Mouse (Mus musculus) yolk sac, embryonic 10.5 days (tissue): ENCODE measurements at regions not wholly inside any gene's neighbourhood (a gene's known extent, or its start where the extent isn't known, plus 50 kb on each side); places are given as distances from the start of the nearest gene placed in this dataset.
A peak's percentile ranks its signal among the peaks of the same experiment; 100 is the strongest.

Experiments used
- DNase-seq: peaks from one replicate; pipeline ENCODE4 v3.0.0-alpha.2; 2017; ENCODE audit warnings: low spot score

DNA sequence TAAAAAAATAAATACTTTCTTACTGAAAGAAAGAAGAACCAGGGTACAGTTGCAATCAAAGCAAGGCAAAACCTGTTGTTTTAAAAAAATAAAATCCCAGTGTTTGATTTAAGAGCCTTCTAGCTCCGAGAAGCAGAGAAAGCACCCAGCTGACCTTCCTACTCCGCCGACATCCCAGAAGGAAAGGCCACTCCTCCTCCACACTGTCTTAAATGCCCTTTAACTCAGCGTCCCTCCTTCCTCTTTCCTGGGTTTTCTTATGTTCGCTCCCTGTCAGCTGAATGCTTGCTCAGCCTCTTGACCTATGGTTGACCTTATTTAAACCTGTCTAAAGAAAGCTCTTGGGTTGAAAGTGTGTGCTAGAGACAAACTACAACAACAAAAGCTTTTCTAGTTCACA, 79.1 kb downstream of the Sptssa start:
- DNase-seq = peak; percentile 27

DNA sequence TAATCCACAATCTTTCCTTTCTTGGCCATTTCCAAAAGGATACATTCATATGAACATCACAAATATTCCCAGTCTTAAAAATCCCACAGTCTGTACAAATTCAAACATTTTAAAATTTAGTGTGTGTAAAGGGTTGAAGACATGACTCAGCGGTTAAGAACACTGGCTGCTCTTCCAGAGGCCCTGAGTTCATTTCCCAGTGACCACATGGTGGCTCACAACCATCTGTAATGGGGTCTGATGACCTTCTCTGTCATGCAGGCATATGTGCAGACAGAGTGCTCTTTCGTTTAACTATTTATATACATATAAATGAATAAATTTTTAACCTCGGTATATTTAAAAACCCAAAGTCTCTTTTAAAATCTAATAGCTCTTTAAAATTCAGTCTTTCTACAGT, 79.6 kb downstream of the Sptssa start:
- no peak for DNase-seq

DNA sequence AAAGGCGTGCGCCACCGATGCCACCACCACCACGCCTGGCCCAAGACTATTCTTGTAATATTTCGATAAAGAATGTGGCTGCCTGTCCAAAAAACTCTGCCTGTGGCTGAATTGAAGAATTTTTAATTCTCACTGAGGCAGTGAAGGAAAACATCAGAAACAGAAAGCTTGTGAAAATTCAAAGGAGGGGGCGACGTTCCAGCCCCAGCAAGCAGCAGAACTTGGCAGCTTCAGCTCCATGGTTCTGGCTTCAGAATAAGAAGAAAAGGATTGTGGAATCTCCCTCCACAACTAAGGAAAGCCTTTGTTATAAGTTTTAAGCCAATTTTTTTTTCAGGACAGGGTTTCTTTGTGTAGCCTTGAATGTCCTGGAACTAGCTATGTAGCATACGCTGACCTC, 83.5 kb downstream of the Sptssa start:
- no peak for DNase-seq

DNA sequence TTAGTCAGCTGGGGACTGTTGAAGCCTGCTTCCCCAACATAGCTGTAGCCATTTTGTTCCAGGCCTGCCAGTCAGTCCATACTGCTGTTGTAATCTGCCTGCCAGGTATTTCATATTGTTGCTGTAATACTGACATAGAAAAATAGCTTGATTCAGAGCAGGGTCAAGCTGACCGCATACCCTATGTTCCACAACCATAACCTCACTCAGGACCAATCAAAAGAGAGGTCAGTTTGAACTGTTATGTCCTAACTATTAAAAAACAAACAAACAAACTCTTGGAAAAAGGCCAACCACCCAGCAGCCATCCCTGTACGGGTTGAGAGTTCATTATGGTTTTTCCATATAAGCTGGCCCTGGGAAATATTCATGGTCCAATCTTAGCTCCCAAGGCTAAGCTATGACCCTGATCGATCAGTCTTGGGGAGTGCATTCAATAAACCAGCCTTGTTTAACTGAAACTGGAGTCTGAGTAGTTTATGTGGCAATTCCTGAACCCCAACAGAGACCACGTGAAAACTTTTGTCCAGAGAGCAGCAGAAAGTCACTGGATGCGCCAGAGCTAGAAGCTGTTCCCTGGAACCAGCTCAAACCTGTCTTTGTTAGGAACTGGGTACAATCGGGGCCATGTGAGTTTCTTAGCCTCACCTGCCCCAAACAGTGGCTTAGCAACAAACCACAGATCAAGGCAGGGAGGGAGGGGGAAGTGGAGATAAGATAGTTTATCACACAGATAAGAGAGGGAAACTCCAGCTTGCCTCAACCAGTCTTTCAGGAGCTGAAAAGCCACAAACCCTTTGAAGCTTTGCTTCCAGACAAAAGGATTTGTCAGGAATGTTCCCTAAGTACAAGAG, 88.1 kb downstream of the Sptssa start:
- DNase-seq = peak; percentile 78

DNA sequence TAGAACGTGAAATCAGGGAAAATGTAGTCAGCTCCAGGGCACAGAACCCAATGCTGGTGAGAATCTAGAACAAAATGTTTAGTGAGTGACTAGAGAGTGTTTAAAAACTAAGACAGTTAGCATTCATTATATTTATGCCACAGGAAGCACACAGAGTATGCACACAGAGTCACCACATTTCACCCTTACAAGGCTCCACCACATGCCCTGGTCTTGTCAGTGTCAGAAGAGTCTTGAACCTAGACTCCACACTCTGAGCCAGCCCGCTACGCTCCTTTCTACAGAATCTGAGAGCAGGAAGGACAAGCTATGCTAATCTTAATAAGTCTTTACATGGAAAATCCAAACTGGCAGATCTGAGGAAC, 89.0 kb downstream of the Sptssa start:
- no peak for DNase-seq

DNA sequence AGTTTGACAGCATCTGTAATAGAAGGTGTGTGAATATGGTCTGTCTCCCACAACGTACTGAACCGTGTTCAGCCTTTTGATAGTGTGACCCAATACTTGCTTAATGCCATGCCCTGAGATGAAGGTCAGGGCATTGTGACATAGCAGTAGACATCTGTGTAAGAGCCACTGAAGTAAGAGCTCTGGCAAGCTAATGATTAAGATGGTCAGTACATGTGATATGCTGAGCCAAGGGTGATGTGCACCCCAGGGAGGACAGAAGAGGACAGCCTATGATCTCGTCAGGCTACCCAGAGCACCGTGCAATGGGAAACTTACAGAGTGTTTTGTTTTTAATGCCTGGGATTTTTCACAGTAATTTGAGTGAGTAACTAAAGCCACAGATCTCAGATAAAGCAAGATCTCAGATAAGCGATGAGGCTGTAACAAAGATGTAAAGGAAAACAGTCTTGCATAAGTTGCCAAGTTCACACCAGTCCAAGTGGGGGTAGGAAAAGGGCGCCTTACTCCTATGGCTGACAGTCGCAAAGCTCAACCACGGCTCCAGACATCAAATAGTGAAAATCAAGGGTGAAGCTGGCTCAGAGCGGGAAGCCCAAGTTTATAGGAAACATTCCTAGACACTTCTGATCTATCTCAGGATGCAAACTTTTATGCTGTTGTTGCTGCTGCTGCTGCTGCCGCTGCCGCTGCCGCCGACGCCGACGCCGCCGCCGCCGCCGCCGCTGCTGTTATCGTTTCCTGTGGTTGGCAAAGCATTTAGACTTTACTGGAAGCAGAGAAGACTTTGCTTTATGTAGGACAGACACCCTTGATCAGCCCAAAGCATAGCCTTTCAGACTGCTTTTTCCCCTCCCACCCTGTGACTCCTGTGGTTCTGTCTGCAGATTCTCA, 89.6 kb downstream of the Sptssa start:
- DNase-seq = peak; percentile 36

GRCm38 (mm10) chr12:54561981-54562380, 94.4 kb downstream of the Sptssa start:
- DNase-seq = no peak

- DNase-seq = no peak
These were observed 98.3 kb downstream of the Sptssa start for GRCm38 (mm10) chr12:54558106-54558505.

- DNase-seq = no peak
These were observed 106.7 kb downstream of the Sptssa start for GRCm38 (mm10) chr12:54549659-54550058.

- peak; percentile 80 for DNase-seq
These were observed 110.4 kb downstream of the Sptssa start for GRCm38 (mm10) chr12:54545821-54546608.

GRCm38 (mm10) chr12:54538320-54538705, 118.1 kb downstream of the Sptssa start:
- no peak for DNase-seq

DNA sequence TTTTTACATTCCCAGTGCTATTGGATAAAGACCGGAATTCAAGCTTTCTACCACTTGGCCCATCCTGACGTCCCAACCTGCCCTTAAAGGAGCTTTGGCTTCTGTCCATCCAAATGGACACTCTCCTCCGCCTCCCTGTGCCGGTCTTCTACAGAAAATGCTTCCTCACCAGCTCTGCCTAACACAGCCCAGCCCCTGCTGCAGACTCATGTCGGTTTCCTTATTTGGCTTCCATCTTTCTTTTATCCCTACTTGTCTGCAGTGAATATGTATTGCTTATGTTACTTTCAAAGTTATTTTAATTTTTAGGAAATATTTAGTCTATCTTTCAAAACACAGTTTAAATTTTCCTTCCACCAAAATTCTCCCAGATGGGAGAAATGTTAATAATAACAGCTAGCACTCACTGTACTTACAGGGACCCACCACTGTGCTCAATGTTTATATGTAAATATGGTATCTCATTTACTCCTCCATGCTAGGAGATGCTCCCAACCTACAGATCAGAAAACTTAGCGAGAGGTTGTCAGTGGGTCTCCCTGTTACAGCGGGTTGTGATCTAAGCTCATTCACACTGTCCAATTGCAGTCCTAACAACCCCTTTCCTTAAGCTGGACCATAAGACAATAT, 118.6 kb downstream of the Sptssa start:
- no peak for DNase-seq

- no peak for DNase-seq
These were observed 119.4 kb downstream of the Sptssa start for GRCm38 (mm10) chr12:54537022-54537421.

GRCm38 (mm10) chr12:54535556-54536516, 120.5 kb downstream of the Sptssa start:
- no peak for DNase-seq

DNA sequence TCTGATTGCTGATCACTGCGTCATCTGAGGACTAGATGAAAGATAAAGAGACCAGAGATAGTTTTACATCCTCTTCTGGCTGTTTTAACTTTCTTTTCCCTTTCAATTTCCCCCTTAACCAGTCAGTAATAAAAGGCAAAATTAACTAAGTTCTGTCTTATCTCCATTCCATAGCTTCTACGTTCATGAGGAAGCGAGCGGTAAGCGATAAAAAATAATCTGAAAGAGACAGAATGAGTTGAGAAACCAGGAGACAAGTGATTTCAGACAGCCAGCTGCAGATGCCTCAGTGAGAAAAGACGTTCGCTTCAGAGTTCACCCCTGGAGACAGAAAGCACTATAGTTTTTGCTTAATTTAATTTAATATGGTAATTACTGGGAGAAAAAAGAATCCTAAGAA, 121.5 kb downstream of the Sptssa start:
- DNase-seq = no peak

DNA sequence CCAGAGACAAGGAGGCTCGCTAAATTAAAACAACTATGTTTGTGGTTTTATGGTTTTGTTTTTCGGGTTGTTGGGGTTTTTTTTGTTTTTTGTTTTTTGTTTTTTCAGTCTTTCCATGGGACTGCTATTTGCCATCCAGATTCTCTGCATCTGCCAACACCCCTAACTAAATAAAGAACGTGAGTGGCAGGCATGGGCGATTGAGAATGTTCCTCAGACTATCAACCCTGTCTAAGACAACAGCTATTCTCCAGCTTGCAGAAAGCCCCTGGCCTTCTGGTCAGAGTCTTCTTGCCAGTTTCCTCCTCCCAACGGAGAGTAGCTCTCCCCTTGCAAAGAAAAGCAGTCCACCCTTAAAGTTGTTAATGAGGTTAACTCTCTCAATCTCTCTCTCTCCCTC, 123.2 kb downstream of the Sptssa start:
- no peak for DNase-seq

GRCm38 (mm10) chr12:54532062-54532461, 124.3 kb downstream of the Sptssa start:
- DNase-seq = no peak

DNA sequence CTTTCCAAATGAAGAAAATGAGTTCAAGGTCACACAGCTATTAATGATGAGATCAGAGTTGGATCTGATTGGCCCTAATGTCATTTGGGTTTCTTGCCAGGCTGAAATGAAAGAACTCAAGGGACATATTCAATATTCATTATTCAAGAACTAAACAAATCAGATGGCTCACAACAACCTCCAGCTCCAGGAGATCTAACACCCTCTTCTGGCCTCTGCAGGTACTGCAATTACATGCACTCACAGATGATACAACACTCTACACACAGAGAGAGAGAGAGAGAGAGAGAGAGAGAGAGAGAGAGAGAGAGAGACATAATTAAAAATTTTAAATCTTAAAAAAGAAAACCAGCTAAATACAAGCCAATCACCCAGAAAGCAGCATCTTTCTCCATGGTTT, 128.3 kb downstream of the Sptssa start:
- no peak for DNase-seq

DNA sequence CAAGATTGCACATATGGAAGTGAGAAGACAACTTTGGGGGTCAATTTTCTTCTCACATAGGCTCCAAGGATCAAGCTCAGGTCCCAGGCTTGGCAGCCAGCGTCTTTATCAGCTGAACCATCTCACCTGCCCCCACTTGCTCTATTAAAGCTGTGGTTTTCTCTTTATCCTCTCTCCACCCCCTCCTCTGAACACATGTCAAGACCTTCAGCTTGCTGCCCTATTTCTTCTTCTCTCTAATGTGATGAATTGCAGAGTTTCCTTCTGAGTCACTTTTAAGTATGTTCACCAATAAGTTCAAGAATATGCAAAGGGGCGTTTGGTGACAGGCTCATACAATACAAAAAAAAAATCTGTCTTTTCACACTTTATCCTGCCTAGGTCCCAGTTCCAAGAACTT, 128.8 kb downstream of the Sptssa start:
- no peak for DNase-seq

DNA sequence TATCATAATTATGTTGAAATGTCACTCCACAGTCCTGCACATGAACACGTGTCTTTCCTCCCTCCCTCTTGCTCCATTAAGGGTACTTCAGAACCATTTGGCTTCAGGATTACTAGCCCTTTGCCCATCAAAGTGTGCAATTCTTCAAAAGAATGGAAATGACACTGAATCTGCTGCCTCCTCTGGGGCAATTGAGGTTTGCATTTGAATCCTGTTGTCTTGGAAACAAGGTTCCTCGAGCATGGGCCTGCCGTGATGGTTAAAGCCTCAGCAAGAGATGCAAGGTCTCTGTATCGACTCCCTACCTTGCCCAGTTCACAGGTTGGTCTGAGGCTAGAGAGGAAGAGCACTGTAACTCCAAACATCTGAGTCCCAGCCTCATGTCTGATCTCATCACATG, 136.0 kb downstream of the Sptssa start:
- no peak for DNase-seq

GRCm38 (mm10) chr12:54519370-54519769, 137.0 kb downstream of the Sptssa start:
- DNase-seq = no peak
